Mouse (Mus musculus) MN1 (cell line): ENCODE results near the gene Acad12.
A peak's percentile ranks its signal among the peaks of the same experiment; 100 is the strongest.
"Not testable (repeated sequence)": the region's sequence is repeated elsewhere in the genome, so short reads cannot be mapped to it uniquely, and the experiment has no call there.

Experiments used
- DNase-seq: peaks from one replicate; pipeline ENCODE4 v3.0.0-alpha.2; 2016; ENCODE audit warnings: low spot score

The Acad12 gene

GRCm38 (mm10) chr5:121618592-121619513 is at the start of gene Acad12:
Acad12 (minus strand) TSS chr5:121618938.
- peak; percentile 93 for DNase-seq

GRCm38 (mm10) chr5:121668411-121668810 is 49.7 kb upstream of the Acad12 start:
- DNase-seq = no peak

GRCm38 (mm10) chr5:121667067-121667466 is 48.3 kb upstream of the Acad12 start:
- DNase-seq = no peak

GRCm38 (mm10) chr5:121664971-121665370 is 46.2 kb upstream of the Acad12 start:
- DNase-seq = no peak

- DNase-seq = no peak
Measured at GRCm38 (mm10) chr5:121664078-121664477, 45.3 kb upstream of the Acad12 start.

GRCm38 (mm10) chr5:121663456-121663855 is 44.7 kb upstream of the Acad12 start:
- DNase-seq = no peak

GRCm38 (mm10) chr5:121661494-121661893 is 42.8 kb upstream of the Acad12 start:
- no peak for DNase-seq

- DNase-seq = peak; percentile 52
Measured at GRCm38 (mm10) chr5:121660897-121661254, 42.1 kb upstream of the Acad12 start.

- peak; percentile 95 for DNase-seq
Measured at GRCm38 (mm10) chr5:121660059-121660896, 41.5 kb upstream of the Acad12 start, which contains the start of the genes Acad10 and Brap. Acad10 (minus strand) TSS chr5:121660514. Brap (plus strand) TSS chr5:121660563.

GRCm38 (mm10) chr5:121657656-121658055 is 38.9 kb upstream of the Acad12 start:
- not testable (repeated sequence) for DNase-seq

- not testable (repeated sequence) for DNase-seq
Measured at GRCm38 (mm10) chr5:121656866-121657265, 38.1 kb upstream of the Acad12 start.

GRCm38 (mm10) chr5:121654526-121654925 is 35.8 kb upstream of the Acad12 start:
- DNase-seq = no peak

GRCm38 (mm10) chr5:121649134-121649533 is 30.4 kb upstream of the Acad12 start:
- peak; percentile 37 for DNase-seq

GRCm38 (mm10) chr5:121639601-121640000 is 20.9 kb upstream of the Acad12 start:
- DNase-seq = no peak

- DNase-seq = no peak
Measured at GRCm38 (mm10) chr5:121637296-121637695, 18.6 kb upstream of the Acad12 start.

- no peak for DNase-seq
Measured at GRCm38 (mm10) chr5:121634668-121635067, 15.9 kb upstream of the Acad12 start.

- peak; percentile 66 for DNase-seq
Measured at GRCm38 (mm10) chr5:121632804-121633203, 14.1 kb upstream of the Acad12 start.

GRCm38 (mm10) chr5:121631106-121631647 is 12.4 kb upstream of the Acad12 start:
- not testable (repeated sequence) for DNase-seq

- DNase-seq = peak; percentile 71
Measured at GRCm38 (mm10) chr5:121627871-121628270, 9.1 kb upstream of the Acad12 start.

- no peak for DNase-seq
Measured at GRCm38 (mm10) chr5:121623241-121623640, 4.5 kb upstream of the Acad12 start.

GRCm38 (mm10) chr5:121621102-121621501 is 2.4 kb upstream of the Acad12 start:
- no peak for DNase-seq

- DNase-seq = not testable (repeated sequence)
Measured at GRCm38 (mm10) chr5:121614921-121615320, 3.8 kb downstream of the Acad12 start.
